Comparison of ENCODE assay signal across 12 mouse cellular contexts in genomic region chr7:16699042-16699441, GRCm38 (mm10). TPM values are rescaled to one million over a fixed set of nuclear protein-coding genes. Genes with fewer than 3 reads are reported as not detected.
A peak's percentile ranks its signal among the peaks of the same experiment; 100 is the strongest.
DNase-seq lines count a peak whose midpoint lies in the region; ATAC-seq and TF ChIP-seq lines count a peak whose summit lies in the region.
"Had no signal": no experiment of that assay in that cellular context is flagged by ENCODE, and none has a peak within 500 bp of the region (broad histone marks: within the 10 kb centered on the region; RNA-seq: fewer than 3 reads in every experiment).

No protein-coding gene starts in this region.

- no peaks in the 10 kb centered on the region for H3K36me3 ChIP-seq in liver, postnatal 0 days (replicated peaks; ENCODE audit: insufficient read depth, low read length)
- H3K36me3 ChIP-seq in liver, embryonic 12.5 days: no peaks in the 10 kb centered on the region
- H3K36me3 ChIP-seq: heart, embryonic 10.5 days; midbrain, embryonic 12.5 days had no signal

- H3K27me3 ChIP-seq in liver, postnatal 0 days (ENCODE audit: insufficient read depth, low read length): no peaks in the 10 kb centered on the region
- no peaks in the 10 kb centered on the region for H3K27me3 ChIP-seq in liver, embryonic 12.5 days (replicated peaks)
- H3K27me3 ChIP-seq: midbrain, embryonic 12.5 days had no signal

- no peak overlapping the region for H3K27ac ChIP-seq in liver, postnatal 0 days (ENCODE audit: low read depth)
- H3K27ac ChIP-seq in liver, embryonic 12.5 days: no peak overlapping the region
- H3K27ac ChIP-seq: heart, embryonic 10.5 days; midbrain, embryonic 12.5 days had no signal

- TF ChIP-seq EP300 in liver, postnatal 0 days (IDR thresholded peaks at IDR 0.05; ENCODE audit: low read depth): no peak

- no peak overlapping the region for H3K4me2 ChIP-seq in liver, postnatal 0 days (ENCODE audit: low read depth, low read length)
- H3K4me2 ChIP-seq in liver, embryonic 12.5 days: no peak overlapping the region
- H3K4me2 ChIP-seq: midbrain, embryonic 12.5 days had no signal

- no peaks in the 10 kb centered on the region for H3K9me3 ChIP-seq in liver, postnatal 0 days (ENCODE audit: low read length)
- H3K9me3 ChIP-seq in liver, embryonic 12.5 days (replicated peaks): no peaks in the 10 kb centered on the region
- H3K9me3 ChIP-seq: heart, embryonic 10.5 days; midbrain, embryonic 12.5 days had no signal

- 38% methylated on average over 2 of the region's 2 CpGs for WGBS in liver, postnatal 0 days (ENCODE audit: insufficient replicate concordance)
- 12% methylated on average over 2 of the region's 2 CpGs for WGBS in liver, embryonic 12.5 days (ENCODE audit: insufficient replicate concordance)

- no peak for ATAC-seq in liver, postnatal 0 days
- ATAC-seq in liver, embryonic 12.5 days: no peak
- ATAC-seq in neutrophil, adult 5-6 weeks (ENCODE audit: extremely low read depth, insufficient number of reproducible peaks, low FRiP score, poor library complexity, severe bottlenecking): peak; percentile 60; the same call in 1 of the 2 replicates

- H3K4me1 ChIP-seq in liver, postnatal 0 days (ENCODE audit: insufficient read depth): no peaks in the 10 kb centered on the region
- H3K4me1 ChIP-seq in liver, embryonic 12.5 days: no peaks in the 10 kb centered on the region
- H3K4me1 ChIP-seq: heart, embryonic 10.5 days; midbrain, embryonic 12.5 days had no signal

- TF ChIP-seq CTCF in liver, postnatal 0 days (IDR thresholded peaks at IDR 0.05; ENCODE audit: low read depth): peak; percentile 79

- no peak overlapping the region for H3K9ac ChIP-seq in liver, postnatal 0 days (replicated peaks)
- no peak overlapping the region for H3K9ac ChIP-seq in liver, embryonic 12.5 days
- H3K9ac ChIP-seq: midbrain, embryonic 12.5 days had no signal

- DNase-seq in adrenal gland, adult 2 months: peak; percentile 11
- DNase-seq in adrenal gland, adult 18-20 months (ENCODE audit: low spot score in 2 of 2): no peak
- DNase-seq in liver, postnatal 0 days: no peak
- DNase-seq in adipocyte (ENCODE audit: low spot score): peak; percentile 10
- DNase-seq in frontal cortex, postnatal 14 days (ENCODE audit: low spot score in 2 of 2): no peak
- DNase-seq in frontal cortex, postnatal 36 days (ENCODE audit: low spot score in 2 of 2): no peak

- no peak overlapping the region for H3K4me3 ChIP-seq in liver, postnatal 0 days (ENCODE audit: low read depth, low read length)
- no peak overlapping the region for H3K4me3 ChIP-seq in liver, embryonic 12.5 days
- H3K4me3 ChIP-seq: heart, embryonic 10.5 days; midbrain, embryonic 12.5 days had no signal

RNA-seq across cellular contexts. Expression of gene Ceacam9, which starts 22.7 kb away (rescaled TPM):
- not detected for total RNA-seq in adrenal gland, adult 2 months (2021)
- polyA plus RNA-seq in adrenal gland, adult 2 months (2012; rRNA removed): not detected in 2 replicates
- not detected for total RNA-seq in adrenal gland, adult 18-20 months (2021)
- polyA plus RNA-seq in liver, postnatal 0 days (2015; fragmentation: Nextera tagmentation; extraction: Ambion mirVana): not detected in 2 replicates
- not detected in 2 replicates for polyA plus RNA-seq in liver, embryonic 12.5 days (2016; fragmentation: Nextera tagmentation; extraction: Ambion mirVana)
- total RNA-seq in neutrophil, adult 5-6 weeks (2017): not detected in 2 replicates
- total RNA-seq: layer of hippocampus, postnatal 14 days had no signal
- polyA plus RNA-seq: embryonic facial prominence, embryonic 11.5 days; heart, embryonic 10.5 days; midbrain, embryonic 12.5 days had no signal

RNA-seq across cellular contexts. Expression of gene Ceacam15, which starts 23.5 kb away (rescaled TPM):
- total RNA-seq in adrenal gland, adult 2 months (2021): not detected
- not detected in 2 replicates for polyA plus RNA-seq in adrenal gland, adult 2 months (2012; rRNA removed)
- not detected for total RNA-seq in adrenal gland, adult 18-20 months (2021)
- polyA plus RNA-seq in liver, postnatal 0 days (2015; fragmentation: Nextera tagmentation; extraction: Ambion mirVana): not detected in 2 replicates
- not detected in 2 replicates for polyA plus RNA-seq in liver, embryonic 12.5 days (2016; fragmentation: Nextera tagmentation; extraction: Ambion mirVana)
- not detected in 2 replicates for total RNA-seq in neutrophil, adult 5-6 weeks (2017)
- total RNA-seq: layer of hippocampus, postnatal 14 days had no signal
- polyA plus RNA-seq: embryonic facial prominence, embryonic 11.5 days; midbrain, embryonic 12.5 days had no signal

RNA-seq across cellular contexts. Expression of gene Ap2s1, which starts 39.2 kb away (rescaled TPM):
- 100 to 1,000 TPM; 138 to 139 TPM for total RNA-seq in adrenal gland, adult 2 months (2021)
- polyA plus RNA-seq in adrenal gland, adult 2 months (2012; rRNA removed): 331 and 352 TPM in 2 replicates
- 100 to 1,000 TPM; 120 to 146 TPM for total RNA-seq in adrenal gland, adult 18-20 months (2021)
- polyA plus RNA-seq in liver, postnatal 0 days (2015; fragmentation: Nextera tagmentation; extraction: Ambion mirVana): 151 and 153 TPM in 2 replicates
- 218 and 230 TPM in 2 replicates for polyA plus RNA-seq in liver, embryonic 12.5 days (2016; fragmentation: Nextera tagmentation; extraction: Ambion mirVana)
- total RNA-seq in neutrophil, adult 5-6 weeks (2017): 40.2 and 47.9 TPM in 2 replicates

Comparison
In these comparisons a context has a peak if more than half of its experiments do, and no peak if none do; other contexts are left out.
1. DNase-seq: peak in adrenal gland, adult 2 months (single experiment) and adipocyte (single experiment); none in adrenal gland, adult 18-20 months (0 of 2), liver, postnatal 0 days (single experiment), frontal cortex, postnatal 14 days (0 of 2) and frontal cortex, postnatal 36 days (0 of 2).